Mouse (Mus musculus) ES-CJ7 (cell line): ENCODE results near the gene Phex.

Experiments used
- DNase-seq: peaks from one replicate; pipeline ENCODE4 v3.0.0; 2011; ENCODE audit warnings: low read depth, low spot score

Phex gene

DNA sequence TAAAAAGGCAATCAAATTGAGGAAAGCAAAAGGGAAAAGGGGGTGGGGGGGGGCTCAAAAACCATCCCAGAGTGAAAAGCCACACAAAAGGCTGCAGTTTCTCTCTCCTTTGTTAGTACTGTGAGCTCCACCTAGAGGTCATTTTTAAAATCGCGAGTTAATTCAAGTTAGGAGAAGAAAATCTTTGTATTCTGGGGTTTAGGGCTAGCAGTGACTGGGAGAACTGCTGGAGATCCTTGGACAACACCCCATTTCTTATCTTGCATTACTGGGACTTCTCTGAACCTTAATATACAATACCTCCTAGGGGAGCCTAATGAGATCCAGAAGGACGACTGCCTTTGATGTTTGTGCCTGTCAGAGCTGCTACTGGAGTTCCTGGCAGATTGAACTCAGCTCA, 107.7 kb downstream of the Phex start:
- DNase-seq, result peak; percentile 11

DNA sequence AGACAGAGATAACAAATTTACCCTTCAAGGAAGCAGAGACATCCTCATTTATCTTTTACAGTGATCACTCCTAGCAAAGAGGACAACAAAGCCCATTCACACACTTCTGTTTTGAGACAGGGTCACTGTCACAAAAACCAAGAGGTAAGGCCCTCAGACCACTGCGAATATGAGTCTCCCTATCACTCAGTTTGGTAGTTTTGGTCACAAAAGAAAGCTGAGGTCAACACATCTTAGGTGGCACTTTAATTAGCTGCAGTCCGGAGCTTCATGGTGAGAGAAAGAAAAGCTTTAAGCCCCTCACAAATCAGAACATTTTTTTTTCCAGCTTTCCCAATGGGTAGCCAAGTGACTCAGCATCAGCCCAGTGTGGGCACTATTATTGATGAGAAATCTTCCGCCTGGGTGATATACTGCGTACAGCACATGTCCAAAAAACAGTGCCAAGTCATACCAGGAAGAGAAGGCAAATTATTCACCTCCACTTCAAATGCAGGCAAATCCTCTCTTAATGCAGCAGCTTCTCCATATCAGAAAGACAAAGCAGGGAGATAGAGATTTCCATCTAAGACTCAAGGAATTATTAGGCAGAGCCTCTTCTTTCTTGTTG, 108.2 kb downstream of the Phex start:
- no peak for DNase-seq

DNA sequence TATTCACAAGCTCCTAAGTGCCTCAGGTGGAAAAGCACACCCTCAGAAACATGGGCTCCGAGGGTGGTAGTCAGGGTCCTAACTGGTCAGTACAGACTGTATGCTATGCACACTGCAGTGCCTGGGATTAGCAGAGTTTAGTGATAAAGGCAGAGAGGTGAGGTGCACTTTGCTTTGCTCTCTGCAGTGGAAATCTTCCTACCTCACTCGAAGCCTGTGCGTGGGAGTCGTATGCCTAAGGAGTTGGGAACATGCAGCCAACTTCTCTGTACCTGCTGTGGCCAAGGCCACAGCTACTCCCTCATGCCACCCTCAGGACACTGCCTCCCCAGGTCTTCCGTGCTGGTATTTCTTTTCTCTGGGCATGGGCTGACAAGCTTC, 109.3 kb downstream of the Phex start:
- DNase-seq, result no peak

DNA sequence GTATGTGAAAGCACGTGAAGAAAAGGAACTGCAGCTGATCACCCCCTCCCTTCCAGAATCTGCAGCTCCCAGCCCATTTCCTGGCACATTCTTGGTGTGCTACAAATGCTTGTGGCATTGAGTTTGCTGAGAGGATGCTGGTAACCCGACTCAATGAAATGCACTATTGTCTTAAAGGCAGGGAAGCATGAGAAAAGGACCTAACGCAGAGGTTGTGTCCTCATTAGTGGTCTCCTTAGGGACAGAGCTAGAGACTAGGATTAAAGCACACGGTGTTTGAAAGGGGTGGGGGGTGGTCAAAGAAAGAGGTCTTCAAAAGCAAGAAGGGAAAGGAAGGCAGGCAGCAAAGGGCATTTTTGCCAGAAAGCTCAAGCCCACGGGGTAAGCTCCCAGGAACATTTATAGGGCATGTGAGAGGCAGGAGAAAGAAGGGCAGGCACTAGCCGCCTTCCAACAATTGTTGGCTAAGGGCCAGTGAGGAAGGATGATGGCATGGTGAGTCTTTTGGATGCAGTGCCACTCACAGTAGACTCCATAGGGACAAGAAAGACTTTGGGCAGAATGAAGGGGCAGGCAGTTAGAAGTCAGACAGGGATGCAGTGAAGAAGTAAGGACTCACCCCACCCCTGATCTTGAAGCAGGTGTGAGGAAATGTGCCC, 109.8 kb downstream of the Phex start:
- no peak for DNase-seq

DNA sequence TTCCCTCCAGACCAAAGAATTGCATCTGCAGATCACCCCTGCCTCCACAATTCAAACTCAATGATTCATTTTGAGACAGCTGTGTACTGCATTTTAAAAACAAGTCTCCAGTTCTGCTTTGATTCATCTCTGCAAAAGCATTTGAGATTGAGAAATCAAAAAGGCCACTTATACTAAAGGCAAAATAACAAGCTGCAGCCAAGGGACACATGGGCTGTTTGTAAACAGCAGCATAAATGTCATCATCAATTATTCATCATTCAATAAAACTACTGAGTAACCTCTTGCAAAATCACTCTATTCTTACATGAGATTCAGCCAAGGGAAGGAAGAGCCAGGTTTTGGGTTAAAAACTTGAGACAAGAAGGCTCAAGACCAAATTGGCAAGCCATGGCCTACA, 122.7 kb downstream of the Phex start:
- no peak for DNase-seq

DNA sequence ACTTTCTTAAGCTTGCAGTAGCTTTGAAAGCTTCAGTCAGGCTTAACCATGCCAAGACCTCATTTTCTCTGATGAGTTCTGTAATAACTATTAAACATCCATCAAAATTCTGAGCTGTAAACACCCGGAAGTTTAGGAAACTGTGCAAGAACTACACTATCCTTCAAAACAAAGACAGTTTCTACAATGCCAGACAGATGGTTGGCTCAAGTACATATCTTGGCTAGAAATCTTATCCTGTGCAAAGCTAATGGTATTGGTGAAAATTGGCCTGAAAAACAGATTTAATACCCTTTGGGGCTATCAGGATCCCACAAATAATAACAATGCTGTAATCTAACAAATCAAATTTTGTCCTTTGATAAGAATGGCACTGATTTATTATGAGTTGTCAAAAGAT, 138.5 kb downstream of the Phex start:
- no peak for DNase-seq

DNA sequence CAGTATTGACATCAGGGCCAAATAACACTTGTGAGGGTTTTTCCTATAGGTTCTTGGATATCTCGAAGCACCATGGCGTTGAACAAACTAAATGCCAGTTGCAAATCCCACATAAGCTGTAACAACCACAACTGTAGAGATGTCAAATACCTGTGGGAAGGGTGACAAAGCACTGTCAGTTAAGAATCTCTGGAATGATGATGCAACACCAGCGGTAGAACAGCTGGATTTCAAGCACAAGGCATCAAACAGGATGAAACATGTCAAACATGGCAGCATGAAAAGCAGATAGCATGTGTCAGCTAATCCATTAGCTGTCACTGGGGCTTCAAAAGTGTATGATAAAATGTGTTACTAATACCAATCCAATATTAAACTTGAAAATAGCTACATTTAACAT, 141.8 kb downstream of the Phex start:
- no peak for DNase-seq

DNA sequence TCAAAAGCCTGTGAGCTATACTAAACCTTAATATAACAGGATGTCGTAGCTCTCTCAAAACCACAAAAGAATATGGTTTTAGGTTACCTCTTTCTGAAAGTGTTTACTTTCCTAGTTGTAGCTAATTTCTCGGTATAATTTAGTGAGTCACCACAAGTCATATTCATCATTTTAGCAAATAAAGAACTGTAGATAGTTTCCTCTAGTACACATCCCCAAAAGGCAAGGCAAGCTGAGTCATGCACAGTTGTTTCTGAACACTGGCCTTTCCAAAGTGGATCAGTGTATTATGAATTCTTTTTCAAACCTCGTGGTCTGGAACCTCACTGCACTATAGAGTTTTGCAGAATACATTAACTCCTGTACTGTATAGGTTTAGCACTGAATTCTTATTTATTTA, 143.5 kb downstream of the Phex start:
- DNase-seq, result no peak

DNA sequence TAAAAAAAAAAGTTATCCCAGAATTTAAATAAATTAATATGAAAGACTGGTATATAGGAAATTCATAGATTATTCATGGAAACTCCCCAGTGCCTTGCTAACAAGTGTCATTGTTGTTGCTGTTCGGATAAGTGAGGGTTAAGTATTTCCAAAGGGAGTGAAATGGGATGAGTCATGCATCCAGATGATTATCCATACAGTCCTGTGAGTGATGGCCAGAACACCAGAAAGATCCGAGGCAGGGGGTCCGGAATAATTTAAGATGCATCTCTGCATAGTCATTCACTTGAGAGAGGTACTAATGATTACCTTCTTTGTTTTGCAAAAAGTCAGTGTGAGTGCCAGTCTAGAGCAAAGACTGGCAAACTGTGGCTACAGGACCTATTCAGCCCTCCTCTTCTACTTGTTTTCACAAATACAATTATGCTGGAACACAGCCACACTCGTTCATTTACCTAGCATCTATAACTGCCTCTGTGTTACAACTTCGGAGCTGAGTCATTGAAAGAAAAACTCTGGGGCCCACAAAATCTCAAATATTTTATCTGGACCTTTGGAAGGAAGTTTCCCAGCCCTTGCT, 145.3 kb downstream of the Phex start:
- DNase-seq, result peak; percentile 33

DNA sequence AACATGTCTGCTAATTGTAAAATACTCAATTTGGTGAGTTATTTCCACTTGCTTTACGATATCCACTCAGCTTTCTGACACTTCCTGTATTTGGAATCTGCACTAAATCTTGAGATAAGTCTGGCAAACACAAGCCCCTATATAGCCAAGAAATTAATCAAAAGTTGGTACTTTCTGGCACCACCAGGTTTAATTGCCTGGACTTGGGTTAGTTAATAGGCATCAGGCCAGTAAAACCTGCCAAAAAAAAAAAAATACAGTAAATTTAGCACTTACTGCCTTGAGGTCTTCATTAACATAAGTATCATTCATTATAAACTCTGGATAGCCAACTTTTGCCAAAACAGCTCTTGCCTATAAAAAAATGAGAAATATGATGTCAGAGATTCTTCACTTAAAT, 147.0 kb downstream of the Phex start:
- DNase-seq, result no peak

DNA sequence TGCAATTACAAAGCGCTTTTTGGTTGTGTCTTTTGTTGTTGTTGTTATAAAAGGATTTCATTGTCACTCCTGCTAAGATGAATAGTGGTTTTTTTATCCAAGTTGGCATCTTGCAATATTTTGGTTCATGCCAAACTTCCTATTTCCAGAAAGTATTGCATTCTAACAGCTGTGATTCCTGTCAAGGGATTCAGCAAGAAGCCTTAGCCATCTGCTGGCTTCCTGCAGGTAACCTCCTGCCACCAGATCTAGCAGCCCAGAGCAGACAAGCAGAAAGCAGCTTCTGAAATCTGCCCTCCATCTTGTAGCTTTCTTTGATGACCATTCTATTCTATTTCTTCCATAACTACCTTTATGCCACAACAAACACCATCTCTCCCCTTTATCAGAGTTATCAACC, 212.4 kb downstream of the Phex start:
- no peak for DNase-seq

DNA sequence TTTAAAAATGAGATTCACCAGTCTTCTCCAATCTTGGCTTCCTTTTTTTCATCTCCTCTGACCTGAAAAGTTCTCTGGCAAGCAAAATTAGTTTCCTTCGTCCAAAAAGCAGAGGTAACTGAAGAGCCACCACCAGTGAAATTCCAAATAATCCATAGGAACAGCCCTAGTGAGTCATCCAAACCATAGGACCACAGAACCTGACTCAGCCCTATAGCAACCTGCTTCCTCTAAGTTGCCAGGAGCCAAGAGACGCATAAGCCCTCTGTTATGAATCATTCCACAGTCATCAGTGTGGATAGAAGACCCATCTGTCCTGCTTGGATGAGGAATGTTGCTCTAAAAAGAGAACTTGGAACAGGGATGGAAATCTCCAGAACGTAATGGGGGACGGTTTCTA, 230.9 kb downstream of the Phex start:
- no peak for DNase-seq

DNA sequence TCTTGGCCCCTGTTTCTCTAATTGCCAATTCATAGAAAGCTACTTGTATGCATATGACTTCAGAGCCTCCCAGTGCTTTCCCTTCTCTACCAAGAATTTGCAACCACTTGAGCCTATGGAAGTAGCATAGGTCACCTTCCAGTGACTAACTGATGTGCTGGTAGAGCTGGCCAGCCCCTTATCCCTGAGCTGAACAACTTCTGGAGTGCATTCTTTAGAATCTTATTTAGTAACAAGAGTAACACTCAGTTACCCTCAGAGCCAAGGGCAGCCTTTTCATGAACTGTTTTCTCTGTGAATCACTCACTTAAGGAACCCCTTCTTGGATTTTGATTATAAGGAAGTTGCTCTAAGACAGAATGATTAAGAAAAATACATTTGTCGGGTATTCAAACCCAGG, 234.3 kb downstream of the Phex start:
- DNase-seq, result no peak

DNA sequence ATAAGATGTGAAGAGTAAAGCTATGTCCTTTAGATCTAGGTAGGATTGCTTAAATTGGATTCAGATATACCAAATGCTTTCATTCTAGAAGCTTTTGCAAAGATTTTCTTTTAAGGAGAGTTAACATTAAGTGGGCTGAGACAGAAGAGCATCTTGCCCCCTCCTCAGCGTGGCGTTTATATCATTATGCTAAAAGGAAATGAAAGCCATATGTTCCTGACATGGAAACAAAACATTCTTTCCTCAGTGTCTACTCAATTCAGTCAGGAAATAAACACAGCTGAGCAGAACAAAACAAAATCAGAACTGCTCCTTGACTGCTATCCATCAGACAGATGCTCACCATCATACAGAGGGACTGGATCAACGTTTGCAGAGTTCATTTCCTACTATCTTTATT, 251.0 kb downstream of the Phex start:
- DNase-seq, result no peak

DNA sequence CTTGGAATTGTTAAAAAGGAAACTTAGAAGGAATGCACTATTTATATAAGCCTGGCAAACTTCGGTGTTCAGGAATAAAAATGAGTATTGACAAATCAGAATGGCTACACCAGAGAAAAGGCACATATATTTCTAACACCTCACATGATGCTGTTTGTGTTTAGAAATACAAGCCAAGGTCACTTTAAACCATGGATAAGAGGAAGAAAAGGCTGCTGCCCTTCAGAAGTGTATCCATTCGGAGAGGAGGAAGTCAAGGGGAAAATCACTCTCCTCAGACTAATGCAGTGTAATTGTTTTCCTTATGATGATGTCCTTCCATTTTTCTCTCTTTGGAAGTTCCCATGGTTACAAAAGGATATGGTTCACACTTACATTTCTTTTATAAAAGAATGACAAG, 251.7 kb downstream of the Phex start:
- DNase-seq, result no peak

DNA sequence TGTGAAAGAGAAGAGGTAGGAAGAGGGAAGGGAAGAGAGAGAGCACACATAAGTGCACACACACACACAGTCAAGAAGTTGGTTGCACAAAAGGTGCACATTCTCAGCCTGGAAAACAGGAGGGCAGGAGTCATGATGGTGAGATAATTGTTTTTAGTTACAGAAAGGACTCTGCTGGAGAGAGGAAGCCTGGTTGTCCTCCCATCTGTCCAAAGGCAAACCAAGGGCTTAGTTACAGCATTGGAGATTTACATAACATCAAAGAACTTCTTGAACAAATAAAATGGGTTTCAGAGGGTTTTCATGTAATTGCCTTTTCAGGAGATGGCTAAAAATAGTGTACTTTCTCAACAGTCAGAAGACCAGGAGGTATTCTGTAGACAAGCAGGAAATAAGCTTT, 270.4 kb downstream of the Phex start:
- DNase-seq, result no peak

DNA sequence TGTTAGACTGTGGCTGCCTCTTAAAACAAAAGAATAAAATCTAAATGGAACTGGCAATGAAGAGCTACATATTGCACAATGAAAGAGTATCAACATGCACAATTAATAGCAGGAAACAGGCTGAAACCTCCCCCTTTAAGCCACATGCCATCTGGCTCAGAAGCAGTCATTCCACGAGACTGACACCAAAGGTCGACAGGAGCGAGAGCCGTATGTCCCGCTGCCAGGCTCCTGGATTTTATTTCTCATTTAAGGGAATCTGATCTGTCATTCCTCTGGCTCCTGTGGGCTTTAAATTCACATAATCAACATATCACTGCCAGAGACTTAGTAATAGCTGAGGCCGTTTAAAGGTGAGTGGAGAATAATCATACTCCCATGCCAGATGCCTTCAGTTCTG, 275.5 kb downstream of the Phex start:
- DNase-seq, result no peak
